Mouse (Mus musculus) spleen, adult 2 months (tissue): ENCODE measurements at regions not wholly inside any gene's neighbourhood (a gene's known extent, or its start where the extent isn't known, plus 50 kb on each side); places are given as distances from the start of the nearest gene placed in this dataset.

Experiments used
- CTCF ChIP-seq: fragments of 200-500 bp; IDR thresholded peaks from 2 replicates; pipeline ENCODE4 v1.5.1; 2011; ENCODE audit warnings: mild to moderate bottlenecking, inconsistent platforms; ENCODE audit not compliant: insufficient read depth, insufficient read length, insufficient replicate concordance; ENCODE audit errors: extremely low read depth
- POLR2A ChIP-seq: fragments of 200-500 bp; IDR thresholded peaks from 2 replicates; pipeline ENCODE4 v1.6.1; 2011; ENCODE audit warnings: low read depth, low read length, inconsistent platforms

DNA sequence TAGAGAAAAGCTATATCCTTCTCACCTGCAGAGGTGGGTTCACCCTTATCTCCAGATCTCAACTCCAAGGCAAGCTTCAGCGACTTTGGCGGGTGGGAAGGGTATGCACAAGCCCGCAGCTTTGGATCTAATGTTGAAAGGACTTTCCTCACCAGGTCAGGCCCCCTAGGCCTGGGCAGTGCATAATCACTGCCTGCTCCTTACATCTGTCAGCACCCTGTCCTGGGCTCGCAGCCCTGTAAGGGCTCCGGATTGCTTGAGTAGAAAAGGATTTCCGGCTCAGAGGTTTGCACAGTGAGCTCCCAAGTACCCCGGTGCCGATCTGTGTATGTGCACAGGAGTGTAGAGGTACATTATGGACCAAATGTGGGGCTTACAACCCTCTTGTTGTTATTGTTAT lies 68.8 kb upstream of the 1600014C23Rik start:
- TF ChIP-seq CTCF (no peak), POLR2A (no peak)
